Mouse (Mus musculus): Measurements from ENCODE around the gene Rapgef4. TPM values are rescaled to one million over a fixed set of nuclear protein-coding genes. Genes with fewer than 3 reads are reported as not detected.

Gene Rapgef4
- total and polyA plus RNA-seq, 2 experiments from 2014 or later: 5.3 to 5.5 TPM

GRCm38 (mm10) chr2:72145281-72145875, 164.3 kb downstream of the Rapgef4 start:
- TF ChIP-seq EP300 (IDR thresholded peaks at IDR 0.05; ENCODE audit: low read depth) (no peak), CTCF (IDR thresholded peaks at IDR 0.05; ENCODE audit: low read depth) (no peak)
- WGBS: 75% methylated on average over 11 of the region's 11 CpGs
- ATAC-seq (ENCODE audit: insufficient read depth, low read depth) (no peak), DNase-seq (ENCODE audit: low spot score) (no peak)
- no peak overlapping the region for H3K4me3 ChIP-seq (ENCODE audit: low read depth, low read length)
- H3K9ac ChIP-seq (replicated peaks; ENCODE audit: low read depth, low read length): no peak overlapping the region
- no peaks in the 10 kb centered on the region for H3K9me3 ChIP-seq (replicated peaks; ENCODE audit: control insufficient read depth, low read length)
- H3K27me3 ChIP-seq (ENCODE audit: control insufficient read depth, insufficient read depth, low read length): no peaks in the 10 kb centered on the region
- no peaks in the 10 kb centered on the region for H3K36me3 ChIP-seq (replicated peaks; ENCODE audit: control insufficient read depth, insufficient read depth, low read length)
- H3K27ac ChIP-seq (ENCODE audit: low read depth): peak overlapping the region; percentile 8; the same call in 1 of the 2 replicates
- H3K4me2 ChIP-seq (ENCODE audit: low read depth, low read length): no peak overlapping the region
- no peaks in the 10 kb centered on the region for H3K4me1 ChIP-seq (ENCODE audit: control insufficient read depth, insufficient read depth)

- DNase-seq (ENCODE audit: low spot score) (no peak), ATAC-seq (ENCODE audit: insufficient read depth, low read depth) (no peak)
- no peak for TF ChIP-seq CTCF (IDR thresholded peaks at IDR 0.05; ENCODE audit: low read depth)
- no peak for TF ChIP-seq EP300 (IDR thresholded peaks at IDR 0.05; ENCODE audit: low read depth)
- Histone ChIP-seq H3K9me3 (replicated peaks; ENCODE audit: control insufficient read depth, low read length) (no peaks in the 10 kb centered on the region), H3K4me3 (ENCODE audit: low read depth, low read length) (no peak overlapping the region), H3K27ac (ENCODE audit: low read depth) (no peak overlapping the region), H3K4me1 (ENCODE audit: control insufficient read depth, insufficient read depth) (no peaks in the 10 kb centered on the region), H3K9ac (replicated peaks; ENCODE audit: low read depth, low read length) (no peak overlapping the region), H3K27me3 (ENCODE audit: control insufficient read depth, insufficient read depth, low read length) (no peaks in the 10 kb centered on the region), H3K4me2 (ENCODE audit: low read depth, low read length) (no peak overlapping the region), H3K36me3 (replicated peaks; ENCODE audit: control insufficient read depth, insufficient read depth, low read length) (no peaks in the 10 kb centered on the region)
- WGBS: 39% methylated on average over 10 of the region's 10 CpGs
Observed at GRCm38 (mm10) chr2:72146061-72146460, 165.0 kb downstream of the Rapgef4 start.

GRCm38 (mm10) chr2:72147246-72147645, 166.2 kb downstream of the Rapgef4 start:
- H3K9me3 ChIP-seq (replicated peaks; ENCODE audit: control insufficient read depth, low read length): no peaks in the 10 kb centered on the region
- H3K27me3 ChIP-seq (ENCODE audit: control insufficient read depth, insufficient read depth, low read length): no peaks in the 10 kb centered on the region
- H3K4me2 ChIP-seq (ENCODE audit: low read depth, low read length): no peak overlapping the region
- H3K27ac ChIP-seq (ENCODE audit: low read depth): no peak overlapping the region
- H3K4me3 ChIP-seq (ENCODE audit: low read depth, low read length): no peak overlapping the region
- H3K36me3 ChIP-seq (replicated peaks; ENCODE audit: control insufficient read depth, insufficient read depth, low read length): no peaks in the 10 kb centered on the region
- TF ChIP-seq CTCF (IDR thresholded peaks at IDR 0.05; ENCODE audit: low read depth): no peak
- TF ChIP-seq EP300 (IDR thresholded peaks at IDR 0.05; ENCODE audit: low read depth): no peak
- 90% methylated on average over 7 of the region's 7 CpGs for WGBS
- no peak overlapping the region for H3K9ac ChIP-seq (replicated peaks; ENCODE audit: low read depth, low read length)
- H3K4me1 ChIP-seq (ENCODE audit: control insufficient read depth, insufficient read depth): no peaks in the 10 kb centered on the region
- DNase-seq (ENCODE audit: low spot score) (no peak), ATAC-seq (ENCODE audit: insufficient read depth, low read depth) (no peak)

GRCm38 (mm10) chr2:72147695-72148094, 166.7 kb downstream of the Rapgef4 start:
- H3K9me3 ChIP-seq (replicated peaks; ENCODE audit: control insufficient read depth, low read length): no peaks in the 10 kb centered on the region
- H3K9ac ChIP-seq (replicated peaks; ENCODE audit: low read depth, low read length): no peak overlapping the region
- H3K27ac ChIP-seq (ENCODE audit: low read depth): no peak overlapping the region
- TF ChIP-seq EP300 (IDR thresholded peaks at IDR 0.05; ENCODE audit: low read depth) (no peak), CTCF (IDR thresholded peaks at IDR 0.05; ENCODE audit: low read depth) (no peak)
- DNase-seq (ENCODE audit: low spot score): no peak
- no peaks in the 10 kb centered on the region for H3K4me1 ChIP-seq (ENCODE audit: control insufficient read depth, insufficient read depth)
- no peaks in the 10 kb centered on the region for H3K36me3 ChIP-seq (replicated peaks; ENCODE audit: control insufficient read depth, insufficient read depth, low read length)
- WGBS: 74% methylated on average over 6 of the region's 6 CpGs
- ATAC-seq (ENCODE audit: insufficient read depth, low read depth): no peak
- no peaks in the 10 kb centered on the region for H3K27me3 ChIP-seq (ENCODE audit: control insufficient read depth, insufficient read depth, low read length)
- no peak overlapping the region for H3K4me2 ChIP-seq (ENCODE audit: low read depth, low read length)
- H3K4me3 ChIP-seq (ENCODE audit: low read depth, low read length): no peak overlapping the region

GRCm38 (mm10) chr2:72148647-72149046, 167.6 kb downstream of the Rapgef4 start:
- 39% methylated on average over 4 of the region's 4 CpGs for WGBS
- no peaks in the 10 kb centered on the region for H3K9me3 ChIP-seq (replicated peaks; ENCODE audit: control insufficient read depth, low read length)
- no peak overlapping the region for H3K4me3 ChIP-seq (ENCODE audit: low read depth, low read length)
- no peaks in the 10 kb centered on the region for H3K27me3 ChIP-seq (ENCODE audit: control insufficient read depth, insufficient read depth, low read length)
- H3K4me2 ChIP-seq (ENCODE audit: low read depth, low read length): no peak overlapping the region
- H3K36me3 ChIP-seq (replicated peaks; ENCODE audit: control insufficient read depth, insufficient read depth, low read length): no peaks in the 10 kb centered on the region
- DNase-seq (ENCODE audit: low spot score) (peak; percentile 27), ATAC-seq (ENCODE audit: insufficient read depth, low read depth) (no peak)
- H3K9ac ChIP-seq (replicated peaks; ENCODE audit: low read depth, low read length): no peak overlapping the region
- H3K27ac ChIP-seq (ENCODE audit: low read depth): no peak overlapping the region
- H3K4me1 ChIP-seq (ENCODE audit: control insufficient read depth, insufficient read depth): no peaks in the 10 kb centered on the region
- TF ChIP-seq CTCF (IDR thresholded peaks at IDR 0.05; ENCODE audit: low read depth) (no peak), EP300 (IDR thresholded peaks at IDR 0.05; ENCODE audit: low read depth) (no peak)

GRCm38 (mm10) chr2:72149059-72149458, 168.0 kb downstream of the Rapgef4 start:
- no peaks in the 10 kb centered on the region for H3K9me3 ChIP-seq (replicated peaks; ENCODE audit: control insufficient read depth, low read length)
- ATAC-seq (ENCODE audit: insufficient read depth, low read depth) (no peak), DNase-seq (ENCODE audit: low spot score) (peak; percentile 57)
- H3K27me3 ChIP-seq (ENCODE audit: control insufficient read depth, insufficient read depth, low read length): no peaks in the 10 kb centered on the region
- H3K36me3 ChIP-seq (replicated peaks; ENCODE audit: control insufficient read depth, insufficient read depth, low read length): no peaks in the 10 kb centered on the region
- TF ChIP-seq EP300 (IDR thresholded peaks at IDR 0.05; ENCODE audit: low read depth) (no peak), CTCF (IDR thresholded peaks at IDR 0.05; ENCODE audit: low read depth) (peak; percentile 72)
- H3K27ac ChIP-seq (ENCODE audit: low read depth): no peak overlapping the region
- 18% methylated on average over 4 of the region's 4 CpGs for WGBS
- H3K4me1 ChIP-seq (ENCODE audit: control insufficient read depth, insufficient read depth): no peaks in the 10 kb centered on the region
- H3K4me3 ChIP-seq (ENCODE audit: low read depth, low read length): no peak overlapping the region
- no peak overlapping the region for H3K9ac ChIP-seq (replicated peaks; ENCODE audit: low read depth, low read length)
- no peak overlapping the region for H3K4me2 ChIP-seq (ENCODE audit: low read depth, low read length)
